9 mouse cellular contexts compared by ENCODE assay signal in the genomic region with DNA sequence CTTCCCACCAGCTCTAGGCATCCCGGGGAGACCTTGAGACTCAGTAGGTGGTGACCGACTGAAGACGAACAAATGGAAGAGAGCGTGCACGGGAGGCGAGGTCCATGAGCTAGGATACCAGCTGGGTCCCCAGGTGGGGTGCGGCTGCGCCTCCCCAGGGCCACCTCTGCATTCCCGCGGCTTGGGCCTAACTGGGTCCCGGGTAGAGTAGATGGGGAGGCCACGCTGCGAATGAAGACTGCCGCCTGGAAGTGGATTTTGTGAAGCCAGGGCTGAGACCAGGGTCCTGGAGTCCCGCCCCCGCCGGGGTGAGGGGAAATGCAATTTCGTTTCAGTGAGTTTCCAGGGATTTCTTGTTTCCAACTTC. TPM values are rescaled to one million over a fixed set of nuclear protein-coding genes. Genes with fewer than 3 reads are reported as not detected.
DNase-seq lines count a peak whose midpoint lies in the region; ATAC-seq and TF ChIP-seq lines count a peak whose summit lies in the region.
"Had no signal": no experiment of that assay in that cellular context is flagged by ENCODE, and none has a peak within 500 bp of the region (broad histone marks: within the 10 kb centered on the region; RNA-seq: fewer than 3 reads in every experiment).

No protein-coding gene starts in this region.

- no peaks in the 10 kb centered on the region for H3K9me3 ChIP-seq in neural tube, embryonic 15.5 days (replicated peaks)

- peak overlapping the region; percentile 25 for H3K4me2 ChIP-seq in neural tube, embryonic 15.5 days

- H3K27me3 ChIP-seq in testis, adult 2 months (ENCODE audit: control insufficient read depth, insufficient read depth, low read length): peaks cover 13% of the 10 kb centered on the region
- H3K27me3 ChIP-seq in neural tube, embryonic 15.5 days (replicated peaks): peaks cover 65% of the 10 kb centered on the region

- peak; percentile 67 for DNase-seq in embryo, embryonic 10.5 days (ENCODE audit: low spot score)
- no peak for DNase-seq in embryo, embryonic 10 days (ENCODE audit: low spot score)
- DNase-seq in testis, postnatal 14 days (ENCODE audit: low spot score): no peak
- peak; percentile 48 for DNase-seq in induced T-regulatory cell, adult 2 months (ENCODE audit: low read depth)
- no peak for DNase-seq in thymus, postnatal 10 days (ENCODE audit: low spot score in 2 of 2)
- DNase-seq in urinary bladder, adult 18-20 months (ENCODE audit: low spot score in 2 of 2): no peak

- no peak for TF ChIP-seq POLR2A in testis, adult 2 months (IDR thresholded peaks at IDR 0.05; ENCODE audit: control insufficient read depth, low read depth, low read length)

- no peak for TF ChIP-seq CTCF in testis, adult 2 months (IDR thresholded peaks at IDR 0.05; ENCODE audit: control insufficient read depth, insufficient read depth, insufficient replicate concordance, low read depth, low read length)

- peaks cover 25% of the 10 kb centered on the region for H3K4me1 ChIP-seq in testis, adult 2 months (ENCODE audit: control insufficient read depth, insufficient read depth, low read length)
- H3K4me1 ChIP-seq in neural tube, embryonic 15.5 days: peaks cover 41% of the 10 kb centered on the region

- no peaks in the 10 kb centered on the region for H3K36me3 ChIP-seq in testis, adult 2 months (ENCODE audit: control insufficient read depth, insufficient read depth, low read length)
- no peaks in the 10 kb centered on the region for H3K36me3 ChIP-seq in neural tube, embryonic 15.5 days

- no peak overlapping the region for H3K9ac ChIP-seq in neural tube, embryonic 15.5 days (replicated peaks)

- H3K4me3 ChIP-seq in testis, adult 2 months (ENCODE audit: control insufficient read depth, low read depth, low read length): peak overlapping the region; percentile 48
- H3K4me3 ChIP-seq in neural tube, embryonic 15.5 days (replicated peaks): peak overlapping the region; percentile 12; the same call in 1 of the 2 replicates

- ATAC-seq in neural tube, embryonic 15.5 days (ENCODE audit: low FRiP score): no peak

- H3K27ac ChIP-seq in testis, adult 2 months (ENCODE audit: control insufficient read depth, insufficient read depth, low read depth, low read length): no peak overlapping the region
- no peak overlapping the region for H3K27ac ChIP-seq in neural tube, embryonic 15.5 days (replicated peaks)
- H3K27ac ChIP-seq: macrophage had no signal

- 3% methylated on average over 18 of the region's 18 CpGs for WGBS in neural tube, embryonic 15.5 days

RNA-seq across cellular contexts. Expression of a gene that starts 6.0 kb away (rescaled TPM):
- polyA plus RNA-seq in testis, adult 2 months (2012; rRNA removed): 0.02 and 0.10 TPM in 2 replicates
- 1.1 and 1.4 TPM in 2 replicates for polyA plus RNA-seq in neural tube, embryonic 15.5 days (2015; fragmentation: Nextera tagmentation; extraction: Ambion mirVana)

RNA-seq across cellular contexts. Expression of a gene that starts 34.7 kb away (rescaled TPM):
- polyA plus RNA-seq in testis, adult 2 months (2012; rRNA removed): 2.2 and 3.0 TPM in 2 replicates
- 9.8 TPM in 2 replicates for polyA plus RNA-seq in neural tube, embryonic 15.5 days (2015; fragmentation: Nextera tagmentation; extraction: Ambion mirVana)

RNA-seq across cellular contexts. Expression of a gene that starts 34.8 kb away (rescaled TPM):
- 19.8 and 21.7 TPM in 2 replicates for polyA plus RNA-seq in testis, adult 2 months (2012; rRNA removed)
- 23.1 and 26.9 TPM in 2 replicates for polyA plus RNA-seq in neural tube, embryonic 15.5 days (2015; fragmentation: Nextera tagmentation; extraction: Ambion mirVana)

RNA-seq across cellular contexts. Expression of a gene that starts 59.0 kb away (rescaled TPM):
- 6.5 and 8.1 TPM in 2 replicates for polyA plus RNA-seq in testis, adult 2 months (2012; rRNA removed)
- polyA plus RNA-seq in neural tube, embryonic 15.5 days (2015; fragmentation: Nextera tagmentation; extraction: Ambion mirVana): 111 and 117 TPM in 2 replicates

Comparison
In these comparisons a context has a peak if more than half of its experiments do, and no peak if none do; other contexts are left out.
1. DNase-seq: peak in embryo, embryonic 10.5 days (single experiment) and induced T-regulatory cell, adult 2 months (single experiment); none in embryo, embryonic 10 days (single experiment), testis, postnatal 14 days (single experiment), thymus, postnatal 10 days (0 of 2) and urinary bladder, adult 18-20 months (0 of 2).